Mouse (Mus musculus): ENCODE measurements around the gene Nos1.

The Nos1 gene

DNA sequence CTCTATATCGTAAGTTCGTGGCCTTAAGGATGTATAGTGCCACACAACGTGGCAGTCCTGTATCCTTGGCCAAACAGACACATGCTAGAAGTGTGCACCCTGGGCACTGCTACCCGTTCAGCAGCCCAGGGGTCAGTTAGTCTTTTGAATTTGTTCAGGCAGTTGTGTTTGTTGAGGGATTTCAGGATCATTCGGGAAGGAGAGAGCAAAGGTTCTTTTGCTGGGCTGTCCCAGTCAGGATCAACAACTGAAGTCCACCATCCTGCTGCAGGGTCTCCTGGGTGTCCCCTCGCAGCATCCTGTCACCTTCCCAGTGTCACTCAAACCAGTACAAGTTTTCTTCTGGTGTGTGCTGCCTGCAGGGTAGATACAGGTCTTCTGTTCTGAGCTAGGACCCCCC, 215.7 kb downstream of the Nos1 start:
- in situ Hi-C loops (cut with MboI, MseI): no loop called here

DNA sequence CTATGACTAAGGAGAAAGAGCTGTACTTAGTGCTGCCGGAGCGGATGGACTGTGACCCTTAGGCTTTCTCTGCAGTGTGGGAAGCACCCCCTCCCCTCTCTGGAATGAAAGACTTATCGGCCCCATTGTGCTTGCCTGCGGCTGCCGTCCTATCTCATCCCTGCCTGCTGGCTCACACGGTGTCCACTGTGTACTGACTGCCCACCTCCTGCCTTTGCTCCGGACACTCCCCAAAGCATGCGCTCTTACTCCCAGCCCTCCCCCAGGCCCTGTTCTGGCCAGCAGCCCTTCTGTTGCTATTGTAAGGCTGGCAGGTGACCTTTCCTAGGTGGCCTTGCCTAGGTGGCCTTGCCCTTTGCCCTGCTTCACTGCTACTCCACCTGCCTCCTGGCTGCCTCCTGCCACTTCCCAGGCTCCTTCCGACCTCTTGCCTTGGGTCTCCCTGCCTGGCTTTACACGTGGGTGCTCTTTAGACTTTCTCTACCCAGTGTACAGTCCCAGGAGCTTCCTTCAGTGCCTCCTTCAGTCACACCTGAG, 216.7 kb downstream of the Nos1 start:
- in situ Hi-C loops (cut with MboI, MseI): no loop called here

DNA sequence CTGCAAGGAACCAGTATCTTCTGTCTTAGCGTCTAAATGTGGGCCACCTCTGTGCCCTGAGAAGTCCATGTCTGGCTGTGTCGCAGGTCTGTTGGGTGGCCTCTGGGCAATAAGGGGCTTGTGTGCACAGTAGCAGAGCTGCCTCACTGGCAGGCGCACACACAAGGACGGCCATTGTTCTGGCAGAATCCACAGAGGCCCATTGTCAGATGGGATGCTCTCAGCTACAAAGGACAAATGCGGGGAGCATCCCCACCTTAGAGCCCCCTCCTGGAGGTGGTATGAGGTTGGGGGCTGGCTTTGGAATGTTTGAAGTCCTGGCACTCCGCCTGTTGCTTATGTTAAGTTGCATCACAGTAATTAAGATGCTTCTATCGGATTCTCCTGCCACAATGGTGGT, 218.2 kb downstream of the Nos1 start:
- in situ Hi-C loops (cut with MboI, MseI): no loop called here

DNA sequence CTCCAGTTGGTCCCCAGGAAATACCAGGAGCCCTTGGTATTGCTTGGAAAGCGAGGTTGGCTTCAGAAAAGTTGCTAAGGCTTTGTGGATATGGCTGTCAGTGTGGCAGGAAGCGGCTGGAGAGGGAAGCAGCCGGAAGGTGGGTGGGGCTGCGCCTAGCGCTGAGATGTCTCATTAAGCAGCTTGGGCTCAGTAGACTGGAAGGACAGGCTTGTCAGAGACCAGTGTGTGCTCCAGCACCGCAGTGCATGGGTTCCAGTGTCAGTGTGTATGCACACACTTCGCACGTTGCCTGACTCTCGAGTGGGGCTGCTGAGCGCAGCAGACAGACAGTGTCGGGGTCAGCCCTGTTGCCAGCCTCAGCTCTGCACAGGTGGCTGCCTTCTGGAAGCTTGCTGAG, 218.8 kb downstream of the Nos1 start:
- in situ Hi-C loops (cut with MboI, MseI): no loop called here

DNA sequence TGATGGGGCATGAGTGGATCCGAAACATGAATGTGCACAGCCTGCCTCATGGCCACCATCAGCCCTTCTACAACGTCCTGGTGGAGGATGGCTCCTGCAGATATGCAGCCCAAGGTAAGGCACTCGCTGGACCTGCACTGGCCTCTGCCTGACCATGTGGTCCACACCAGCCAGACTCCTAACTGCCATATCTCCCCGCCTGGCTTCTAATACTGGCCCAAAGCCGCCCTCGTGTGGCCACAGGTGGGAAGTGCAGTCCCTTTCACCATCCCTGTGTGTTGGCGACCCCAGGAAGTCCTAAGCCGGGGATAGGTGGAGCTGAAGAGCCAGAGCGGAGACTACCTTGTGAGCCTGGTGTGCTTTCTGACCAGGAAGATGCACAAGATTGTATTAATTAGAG, 221.2 kb downstream of the Nos1 start:
- in situ Hi-C loops (cut with MboI, MseI): loop anchor here (5.0 kb wide), 2 partner anchors 65 to 70 kb away; no protein-coding TSS in a partner anchor

DNA sequence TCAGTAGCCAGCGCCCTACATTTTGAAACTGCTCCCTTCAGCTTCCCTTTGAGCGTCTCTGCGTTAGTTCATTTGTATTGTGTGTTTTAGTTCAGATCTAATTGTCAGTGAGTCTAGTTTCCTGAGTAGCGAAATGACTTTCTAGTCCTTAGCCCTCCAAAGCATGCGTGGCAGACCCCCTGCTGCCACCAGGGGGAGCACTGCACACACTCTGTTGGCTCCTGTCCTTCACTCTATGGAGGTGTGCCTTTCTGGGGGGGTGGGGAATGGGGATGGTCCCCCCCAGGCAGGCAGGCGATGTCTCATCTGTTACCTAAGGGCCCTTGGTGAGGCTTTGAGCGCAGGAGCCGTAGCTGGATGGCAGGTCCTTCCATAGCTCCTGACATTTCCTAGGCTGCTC, 223.8 kb downstream of the Nos1 start:
- in situ Hi-C loops (cut with MboI, MseI): loop anchor here (5.0 kb wide), 2 partner anchors 63 to 68 kb away; no protein-coding TSS in a partner anchor

DNA sequence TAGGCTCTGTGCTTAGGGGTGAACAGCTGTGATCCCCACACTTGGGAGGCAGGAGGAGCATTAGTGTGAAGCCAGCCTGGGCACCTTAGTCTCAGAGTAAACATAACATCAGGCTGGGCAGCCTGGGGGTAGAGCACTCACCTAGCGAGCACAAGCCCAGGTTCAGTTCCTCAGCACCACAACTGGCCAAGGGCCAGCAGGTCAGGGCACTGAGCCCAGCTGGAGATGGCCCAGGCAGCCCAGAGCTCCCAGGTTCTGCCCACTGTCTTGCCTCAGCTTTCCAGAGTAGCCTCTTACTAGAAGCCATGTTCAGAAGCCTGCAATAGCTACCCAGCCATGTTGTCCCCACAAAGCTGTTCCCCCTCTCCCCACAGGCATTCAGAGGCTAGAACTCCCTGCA, 224.9 kb downstream of the Nos1 start:
- in situ Hi-C loops (cut with MboI, MseI): no loop called here

DNA sequence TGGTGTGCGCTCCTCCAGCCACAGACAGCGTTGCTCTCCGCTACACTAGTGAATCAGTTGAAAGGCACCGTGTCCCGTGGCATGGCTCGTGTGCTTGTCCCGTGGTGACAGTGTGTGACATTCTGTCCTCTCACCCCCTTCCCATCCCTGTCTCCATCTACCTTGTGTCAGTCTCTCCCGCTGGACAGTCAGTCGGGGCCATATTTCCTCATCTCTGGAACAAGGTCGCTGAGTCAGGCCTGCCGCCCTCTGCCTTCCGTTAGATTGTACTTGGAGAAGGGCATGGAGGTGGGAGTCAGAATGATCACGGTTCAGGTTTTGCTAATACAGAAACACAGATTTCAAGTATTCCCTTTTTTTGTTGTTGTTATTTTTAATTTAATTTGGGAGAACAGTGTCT, 227.5 kb downstream of the Nos1 start:
- in situ Hi-C loops (cut with MboI, MseI): no loop called here
